Mouse (Mus musculus): ENCODE results near the gene Aagab. TPM values are rescaled to one million over a fixed set of nuclear protein-coding genes. Genes with fewer than 3 reads are reported as not detected.

The Aagab gene
- polyA plus RNA-seq, 1 experiment from 2014 or later: 14.2 TPM

DNA sequence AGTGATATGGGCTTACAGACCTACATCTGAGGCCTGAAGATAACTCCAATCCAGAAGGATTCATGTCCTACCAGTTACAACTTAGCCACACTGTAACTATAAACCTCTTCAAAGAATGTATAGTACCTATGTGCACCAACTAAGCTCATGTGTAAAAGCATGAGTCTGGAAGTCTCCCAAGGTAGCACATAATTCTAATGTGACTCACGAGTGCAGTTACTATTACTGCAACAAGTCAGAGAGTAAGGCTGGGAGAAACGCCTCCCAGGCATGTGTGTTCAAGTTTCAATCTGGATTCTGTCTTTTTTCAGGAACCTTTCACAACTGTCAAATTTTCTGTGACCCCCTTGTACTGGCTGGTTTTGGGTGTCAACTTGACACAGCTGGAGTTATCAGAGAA lies 22.4 kb upstream of the Aagab start:
- Histone ChIP-seq H3K4me1 (ENCODE audit: insufficient read depth) (peaks cover 3% of the 10 kb centered on the region; the same call in 1 of the 2 replicates), H3K36me3 (replicated peaks; ENCODE audit: insufficient read depth, low read length) (no peaks in the 10 kb centered on the region), H3K4me3 (ENCODE audit: low read depth, low read length) (no peak overlapping the region), H3K9ac (replicated peaks) (no peak overlapping the region), H3K4me2 (ENCODE audit: low read depth, low read length) (no peak overlapping the region), H3K27ac (ENCODE audit: low read depth) (no peak overlapping the region), H3K9me3 (ENCODE audit: low read length) (no peaks in the 10 kb centered on the region), H3K27me3 (ENCODE audit: insufficient read depth, low read length) (no peaks in the 10 kb centered on the region)
- whole genome bisulfite sequencing (ENCODE audit: insufficient replicate concordance): 70% methylated on average over 2 of the region's 2 CpGs
- TF ChIP-seq EP300 (IDR thresholded peaks at IDR 0.05; ENCODE audit: low read depth): no peak
- no peak for TF ChIP-seq CTCF (IDR thresholded peaks at IDR 0.05; ENCODE audit: low read depth)
- ATAC-seq: no peak
- no peak for DNase-seq

- Histone ChIP-seq H3K4me2 (ENCODE audit: low read depth, low read length) (no peak overlapping the region), H3K4me1 (ENCODE audit: insufficient read depth) (peaks cover 7% of the 10 kb centered on the region; the same call in 1 of the 2 replicates), H3K27ac (ENCODE audit: low read depth) (no peak overlapping the region), H3K9ac (replicated peaks) (no peak overlapping the region), H3K36me3 (replicated peaks; ENCODE audit: insufficient read depth, low read length) (no peaks in the 10 kb centered on the region), H3K4me3 (ENCODE audit: low read depth, low read length) (no peak overlapping the region), H3K27me3 (ENCODE audit: insufficient read depth, low read length) (no peaks in the 10 kb centered on the region), H3K9me3 (ENCODE audit: low read length) (no peaks in the 10 kb centered on the region)
- no peak for TF ChIP-seq CTCF (IDR thresholded peaks at IDR 0.05; ENCODE audit: low read depth)
- TF ChIP-seq EP300 (IDR thresholded peaks at IDR 0.05; ENCODE audit: low read depth): no peak
- 81% methylated on average over 4 of the region's 4 CpGs for WGBS (ENCODE audit: insufficient replicate concordance)
- ATAC-seq: no peak
- DNase-seq: no peak
These were observed 20.7 kb upstream of the Aagab start for GRCm38 (mm10) chr9:63581778-63582177.

GRCm38 (mm10) chr9:63585251-63585650 lies 17.2 kb upstream of the Aagab start:
- Histone ChIP-seq H3K36me3 (replicated peaks; ENCODE audit: insufficient read depth, low read length) (no peaks in the 10 kb centered on the region), H3K27ac (ENCODE audit: low read depth) (no peak overlapping the region), H3K4me1 (ENCODE audit: insufficient read depth) (peaks cover 7% of the 10 kb centered on the region; the same call in 1 of the 2 replicates), H3K9me3 (ENCODE audit: low read length) (no peaks in the 10 kb centered on the region), H3K9ac (replicated peaks) (no peak overlapping the region), H3K27me3 (ENCODE audit: insufficient read depth, low read length) (no peaks in the 10 kb centered on the region), H3K4me2 (ENCODE audit: low read depth, low read length) (no peak overlapping the region), H3K4me3 (ENCODE audit: low read depth, low read length) (no peak overlapping the region)
- ATAC-seq (no peak), DNase-seq (no peak)
- TF ChIP-seq EP300 (IDR thresholded peaks at IDR 0.05; ENCODE audit: low read depth): no peak
- TF ChIP-seq CTCF (IDR thresholded peaks at IDR 0.05; ENCODE audit: low read depth): no peak
- WGBS (ENCODE audit: insufficient replicate concordance): 74% methylated on average over 6 of the region's 6 CpGs

DNA sequence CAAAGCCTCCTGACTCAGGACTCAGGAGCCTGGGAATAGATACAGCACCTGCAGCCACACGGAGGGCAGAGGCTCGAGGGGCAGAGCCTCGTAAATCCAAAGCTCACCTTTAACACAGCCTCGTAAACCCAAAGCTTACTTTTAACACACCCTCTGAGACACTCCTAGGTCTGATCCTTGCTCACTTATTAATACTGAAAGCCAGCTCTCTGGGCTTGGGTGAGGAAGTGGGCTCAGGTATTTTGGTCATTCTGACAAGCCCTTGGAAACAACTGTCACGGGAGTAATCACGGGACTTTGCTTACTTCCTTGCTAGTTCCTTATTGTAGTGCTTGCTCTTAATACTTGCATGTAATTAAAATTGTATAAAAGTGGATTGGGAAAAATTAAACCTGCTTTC lies 13.3 kb upstream of the Aagab start:
- H3K27ac ChIP-seq (ENCODE audit: low read depth): no peak overlapping the region
- no peaks in the 10 kb centered on the region for H3K36me3 ChIP-seq (replicated peaks; ENCODE audit: insufficient read depth, low read length)
- no peak overlapping the region for H3K9ac ChIP-seq (replicated peaks)
- no peak for DNase-seq
- H3K9me3 ChIP-seq (ENCODE audit: low read length): no peaks in the 10 kb centered on the region
- ATAC-seq: no peak
- peaks cover 7% of the 10 kb centered on the region; the same call in 1 of the 2 replicates for H3K4me1 ChIP-seq (ENCODE audit: insufficient read depth)
- no peak overlapping the region for H3K4me2 ChIP-seq (ENCODE audit: low read depth, low read length)
- WGBS (ENCODE audit: insufficient replicate concordance): 68% methylated on average over 6 of the region's 6 CpGs
- H3K4me3 ChIP-seq (ENCODE audit: low read depth, low read length): no peak overlapping the region
- H3K27me3 ChIP-seq (ENCODE audit: insufficient read depth, low read length): no peaks in the 10 kb centered on the region
- TF ChIP-seq CTCF (IDR thresholded peaks at IDR 0.05; ENCODE audit: low read depth): no peak
- TF ChIP-seq EP300 (IDR thresholded peaks at IDR 0.05; ENCODE audit: low read depth): no peak

GRCm38 (mm10) chr9:63590592-63590991 lies 11.9 kb upstream of the Aagab start:
- Histone ChIP-seq H3K27ac (ENCODE audit: low read depth) (no peak overlapping the region), H3K36me3 (replicated peaks; ENCODE audit: insufficient read depth, low read length) (no peaks in the 10 kb centered on the region), H3K9ac (replicated peaks) (no peak overlapping the region), H3K9me3 (ENCODE audit: low read length) (no peaks in the 10 kb centered on the region), H3K4me1 (ENCODE audit: insufficient read depth) (no peaks in the 10 kb centered on the region), H3K27me3 (ENCODE audit: insufficient read depth, low read length) (no peaks in the 10 kb centered on the region), H3K4me2 (ENCODE audit: low read depth, low read length) (no peak overlapping the region), H3K4me3 (ENCODE audit: low read depth, low read length) (no peak overlapping the region)
- WGBS (ENCODE audit: insufficient replicate concordance): 84% methylated on average over 4 of the region's 4 CpGs
- TF ChIP-seq EP300 (IDR thresholded peaks at IDR 0.05; ENCODE audit: low read depth) (no peak), CTCF (IDR thresholded peaks at IDR 0.05; ENCODE audit: low read depth) (no peak)
- DNase-seq: no peak
- ATAC-seq: no peak

- TF ChIP-seq CTCF (IDR thresholded peaks at IDR 0.05; ENCODE audit: low read depth) (no peak), EP300 (IDR thresholded peaks at IDR 0.05; ENCODE audit: low read depth) (0 out of 2 replicates have a peak, but pooled peaks have one; percentile 25)
- Histone ChIP-seq H3K4me1 (ENCODE audit: insufficient read depth) (no peaks in the 10 kb centered on the region), H3K36me3 (replicated peaks; ENCODE audit: insufficient read depth, low read length) (no peaks in the 10 kb centered on the region), H3K4me3 (ENCODE audit: low read depth, low read length) (no peak overlapping the region), H3K27ac (ENCODE audit: low read depth) (no peak overlapping the region), H3K27me3 (ENCODE audit: insufficient read depth, low read length) (no peaks in the 10 kb centered on the region), H3K9ac (replicated peaks) (no peak overlapping the region), H3K4me2 (ENCODE audit: low read depth, low read length) (no peak overlapping the region), H3K9me3 (ENCODE audit: low read length) (no peaks in the 10 kb centered on the region)
- WGBS (ENCODE audit: insufficient replicate concordance): 58% methylated on average over 8 of the region's 8 CpGs
- ATAC-seq (no peak), DNase-seq (no peak)
These were observed 10.7 kb upstream of the Aagab start for GRCm38 (mm10) chr9:63591661-63592256.

Data from liver, postnatal 0 days (tissue).